Mouse (Mus musculus) olfactory bulb, adult 2 months (tissue): Measurements from ENCODE around the gene Pltp. TPM values are rescaled to one million over a fixed set of nuclear protein-coding genes. Genes with fewer than 3 reads are reported as not detected.
"Not testable (repeated sequence)": the region's sequence is repeated elsewhere in the genome, so short reads cannot be mapped to it uniquely, and the experiment has no call there.

Source experiments
- H3K27ac ChIP-seq: fragments of 200-500 bp; 2 replicates; pipeline ENCODE4 v1.5.1; 2012; ENCODE audit warnings: low read depth, low read length; ENCODE audit not compliant: insufficient read depth
- H3K4me1 ChIP-seq: fragments of 200-500 bp; 2 replicates; pipeline ENCODE4 v1.6.1; 2012; ENCODE audit warnings: low read length; ENCODE audit not compliant: control insufficient read depth, insufficient read depth
- H3K4me3 ChIP-seq: fragments of 200-500 bp; 2 replicates; pipeline ENCODE4 v1.5.1; 2012; ENCODE audit warnings: mild to moderate bottlenecking, low read depth, low read length, moderate library complexity; ENCODE audit not compliant: insufficient read depth
- CTCF ChIP-seq: fragments of 200-500 bp; IDR thresholded peaks from 2 replicates; pipeline ENCODE4 v1.5.1; 2012; ENCODE audit warnings: low read depth, mild to moderate bottlenecking, low read length, moderate library complexity; ENCODE audit not compliant: insufficient read depth
- POLR2A ChIP-seq: fragments of 200-500 bp; IDR thresholded peaks from 2 replicates; pipeline ENCODE4 v1.6.1; 2012; ENCODE audit warnings: mild to moderate bottlenecking, low read depth, low read length, moderate library complexity; ENCODE audit not compliant: insufficient read depth
- WGBS: fragments of 180-500 bp; shearing (Covaris S2); methylation state at CpG from one replicate; pipeline ENCODE4 v1.1.7; 2018; 5-methylcytosine and 5-hydroxymethylcytosine counted together
- polyA plus RNA-seq: library from polyadenylated mRNA; stranded (reverse); fragments of >200 nt; gene quantifications from 2 replicates; pipeline ENCODE4 v1.2.4, GENCODE M21; 2012; ENCODE audit warnings: low replicate concordance; ENCODE audit not compliant: missing spikeins, insufficient read depth, insufficient read length

Pltp gene
- polyA plus RNA-seq, 1 experiment: not detected

GRCm38 (mm10) chr2:164882619-164883018 is 25.1 kb upstream of the Pltp start:
- Histone ChIP-seq H3K4me3 (no peak overlapping the region), H3K4me1 (peaks cover 22% of the 10 kb centered on the region), H3K27ac (no peak overlapping the region)
- TF ChIP-seq POLR2A (no peak), CTCF (no peak)
- WGBS: 37% methylated on average over 9 of the region's 9 CpGs

- H3K27ac ChIP-seq: peak overlapping the region; percentile 98
- TF ChIP-seq POLR2A: peak; percentile 95
- TF ChIP-seq CTCF: no peak
- H3K4me1 ChIP-seq: peaks cover 10% of the 10 kb centered on the region
- H3K4me3 ChIP-seq: peak overlapping the region; percentile 73
- under 1% methylated on average over 65 of the region's 72 CpGs for WGBS
These were observed 22.2 kb upstream of the Pltp start for GRCm38 (mm10) chr2:164879568-164880277.

GRCm38 (mm10) chr2:164879228-164879567 is 21.7 kb upstream of the Pltp start, which contains the start of gene Pcif1:
Gene Pcif1 (plus strand): TSS chr2:164879304.
- H3K27ac ChIP-seq: peak within 1 kb of the TSS; percentile 98
- peak within 1 kb of the TSS; percentile 73 for H3K4me3 ChIP-seq
- TF ChIP-seq POLR2A: peak; percentile 76; the same call in 1 of the 2 replicates
- no peak for TF ChIP-seq CTCF
- WGBS: under 1% methylated on average over 40 of the region's 40 CpGs
- H3K4me1 ChIP-seq: peaks cover 10% of the 10 kb centered on the region

- 2% methylated on average over 28 of the region's 28 CpGs for WGBS
- H3K27ac ChIP-seq: peak overlapping the region; percentile 74
- peaks cover 10% of the 10 kb centered on the region for H3K4me1 ChIP-seq
- peak overlapping the region; percentile 73 for H3K4me3 ChIP-seq
- TF ChIP-seq POLR2A: no peak
- TF ChIP-seq CTCF: no peak
These were observed 21.2 kb upstream of the Pltp start for GRCm38 (mm10) chr2:164878509-164879227.

- not testable (repeated sequence) for H3K4me3 ChIP-seq, H3K27ac ChIP-seq
- 80% methylated on average over 11 of the region's 11 CpGs for WGBS
- H3K4me1 ChIP-seq: peaks cover 10% of the 10 kb centered on the region
These were observed 20.1 kb upstream of the Pltp start for GRCm38 (mm10) chr2:164877376-164878215.

GRCm38 (mm10) chr2:164875648-164876047 is 18.1 kb upstream of the Pltp start:
- H3K4me1 ChIP-seq, H3K27ac ChIP-seq, H3K4me3 ChIP-seq: not testable (repeated sequence)
- WGBS: 40% methylated on average over 2 of the region's 2 CpGs

GRCm38 (mm10) chr2:164874239-164874769 is 16.8 kb upstream of the Pltp start:
- WGBS: 50% methylated on average over 1 of the region's 1 CpGs
- no peak overlapping the region for H3K27ac ChIP-seq
- no peak for TF ChIP-seq CTCF
- no peak for TF ChIP-seq POLR2A
- no peak overlapping the region for H3K4me3 ChIP-seq
- H3K4me1 ChIP-seq: peaks cover 8% of the 10 kb centered on the region

- Histone ChIP-seq H3K27ac (no peak overlapping the region), H3K4me3 (no peak overlapping the region), H3K4me1 (peaks cover 5% of the 10 kb centered on the region)
- 70% methylated on average over 3 of the region's 3 CpGs for WGBS
- TF ChIP-seq POLR2A (no peak), CTCF (no peak)
These were observed 16.1 kb upstream of the Pltp start for GRCm38 (mm10) chr2:164873621-164874020.

GRCm38 (mm10) chr2:164871602-164872303 is 14.2 kb upstream of the Pltp start:
- H3K4me1 ChIP-seq: no peaks in the 10 kb centered on the region
- no peak overlapping the region for H3K4me3 ChIP-seq
- TF ChIP-seq CTCF (no peak), POLR2A (no peak)
- no peak overlapping the region for H3K27ac ChIP-seq
- WGBS: 47% methylated on average over 6 of the region's 6 CpGs
